20 mouse cellular contexts compared by ENCODE assay signal in genomic region chrX:13471925-13472324, GRCm38 (mm10). TPM values are rescaled to one million over a fixed set of nuclear protein-coding genes. Genes with fewer than 3 reads are reported as not detected.
A peak's percentile ranks its signal among the peaks of the same experiment; 100 is the strongest.
DNase-seq lines count a peak whose midpoint lies in the region; ATAC-seq and TF ChIP-seq lines count a peak whose summit lies in the region.
"Had no signal": no experiment of that assay in that cellular context is flagged by ENCODE, and none has a peak within 500 bp of the region (broad histone marks: within the 10 kb centered on the region; RNA-seq: fewer than 3 reads in every experiment).

No protein-coding gene starts in this region.

- H3K9me3 ChIP-seq in ES-E14 (ENCODE audit: control insufficient read depth, insufficient read depth, low read depth, low read length): no peaks in the 10 kb centered on the region
- no peaks in the 10 kb centered on the region for H3K9me3 ChIP-seq in forebrain, embryonic 13.5 days (replicated peaks)
- H3K9me3 ChIP-seq in midbrain, embryonic 11.5 days (ENCODE audit: control insufficient read depth, low read length): no peaks in the 10 kb centered on the region
- H3K9me3 ChIP-seq: embryonic facial prominence, embryonic 12.5 days; heart, embryonic 13.5 days; hindbrain, embryonic 13.5 days; intestine, embryonic 15.5 days had no signal

- H3K4me1 ChIP-seq in ES-E14 (ENCODE audit: control insufficient read depth in 2 of 2, insufficient read depth in 2 of 2, low read length in 2 of 2, poor library complexity in 1 of 2): no peaks in the 10 kb centered on the region
- no peaks in the 10 kb centered on the region for H3K4me1 ChIP-seq in forebrain, embryonic 13.5 days
- no peaks in the 10 kb centered on the region for H3K4me1 ChIP-seq in midbrain, embryonic 11.5 days (ENCODE audit: control insufficient read depth, insufficient read depth, low read length)
- H3K4me1 ChIP-seq: embryonic facial prominence, embryonic 12.5 days; hindbrain, embryonic 13.5 days; intestine, embryonic 15.5 days had no signal

- no peaks in the 10 kb centered on the region for H3K27me3 ChIP-seq in forebrain, embryonic 13.5 days
- no peaks in the 10 kb centered on the region for H3K27me3 ChIP-seq in midbrain, embryonic 11.5 days (ENCODE audit: control insufficient read depth, insufficient read depth, low read length)
- H3K27me3 ChIP-seq: embryonic facial prominence, embryonic 12.5 days had no signal

- H3K36me3 ChIP-seq in ES-E14 (ENCODE audit: control insufficient read depth, insufficient read depth, low read length, poor library complexity, severe bottlenecking): no peaks in the 10 kb centered on the region
- H3K36me3 ChIP-seq in forebrain, embryonic 13.5 days (ENCODE audit: poor library complexity, severe bottlenecking): no peaks in the 10 kb centered on the region
- no peaks in the 10 kb centered on the region for H3K36me3 ChIP-seq in midbrain, embryonic 11.5 days (ENCODE audit: control insufficient read depth, insufficient read depth, low read length)
- H3K36me3 ChIP-seq: embryonic facial prominence, embryonic 12.5 days; heart, embryonic 13.5 days; hindbrain, embryonic 13.5 days; intestine, embryonic 15.5 days had no signal

- H3K27ac ChIP-seq in ES-E14 (ENCODE audit: insufficient read depth, low read depth, low read length, poor library complexity, severe bottlenecking): no peak overlapping the region
- H3K27ac ChIP-seq in forebrain, embryonic 13.5 days: no peak overlapping the region
- no peak overlapping the region for H3K27ac ChIP-seq in midbrain, embryonic 11.5 days (ENCODE audit: low read depth, low read length)
- H3K27ac ChIP-seq: embryonic facial prominence, embryonic 12.5 days; heart, embryonic 13.5 days; hindbrain, embryonic 13.5 days; hindbrain, postnatal 0 days; intestine, embryonic 15.5 days had no signal

- no peak overlapping the region for H3K4me2 ChIP-seq in forebrain, embryonic 13.5 days
- no peak overlapping the region for H3K4me2 ChIP-seq in midbrain, embryonic 11.5 days
- H3K4me2 ChIP-seq: embryonic facial prominence, embryonic 12.5 days; heart, embryonic 13.5 days; hindbrain, embryonic 13.5 days; intestine, embryonic 15.5 days had no signal

- no peak overlapping the region for H3K9ac ChIP-seq in ES-E14 (ENCODE audit: insufficient read depth, low read depth, low read length, poor library complexity, severe bottlenecking)
- H3K9ac ChIP-seq in forebrain, embryonic 13.5 days: no peak overlapping the region
- H3K9ac ChIP-seq in midbrain, embryonic 11.5 days (ENCODE audit: low read length): no peak overlapping the region
- H3K9ac ChIP-seq: embryonic facial prominence, embryonic 12.5 days; heart, embryonic 13.5 days; hindbrain, embryonic 13.5 days; intestine, embryonic 15.5 days had no signal

- H3K4me3 ChIP-seq in ES-E14 (ENCODE audit: insufficient read depth in 1 of 2, low read depth in 1 of 2, low read length in 2 of 2, poor library complexity in 1 of 2, severe bottlenecking in 1 of 2): no peak overlapping the region
- H3K4me3 ChIP-seq in forebrain, embryonic 13.5 days: no peak overlapping the region
- H3K4me3 ChIP-seq in midbrain, embryonic 11.5 days (ENCODE audit: low read depth, low read length): no peak overlapping the region
- H3K4me3 ChIP-seq: embryonic facial prominence, embryonic 12.5 days; heart, embryonic 13.5 days; hindbrain, embryonic 13.5 days; intestine, embryonic 15.5 days had no signal

- no peak for ATAC-seq in CD4-positive, CD25-positive, alpha-beta regulatory T cell, adult 4 months
- ATAC-seq in megakaryocyte progenitor cell, adult 5-6 weeks (replicated peaks; ENCODE audit: poor library complexity): 0 out of 2 replicates have a peak, but pooled peaks have one; percentile 18
- no peak for ATAC-seq in forebrain, embryonic 13.5 days
- ATAC-seq in midbrain, embryonic 11.5 days (ENCODE audit: low FRiP score): no peak
- ATAC-seq: forebrain, embryonic 16.5 days; hindbrain, postnatal 0 days; intestine, embryonic 15.5 days had no signal

- in situ Hi-C loops in ES-E14 (cut with MboI; ENCODE audit: low sequenced_read_pairs in 2 of 2, unreplicated experiment in 2 of 2): loop anchor here (25.0 kb wide), 1 partner anchor 235 kb away; no protein-coding TSS in a partner anchor

- 76% methylated on average over 3 of the region's 3 CpGs for WGBS in forebrain, embryonic 13.5 days
- WGBS in midbrain, embryonic 11.5 days: 74% methylated on average over 3 of the region's 3 CpGs

- DNase-seq in CD4-positive, CD25-positive, alpha-beta regulatory T cell, adult 2 months (ENCODE audit: low read depth, low spot score): peak; percentile 10
- peak; percentile 3 for DNase-seq in A20 (ENCODE audit: low read depth, low spot score)
- DNase-seq in ES-E14 (ENCODE audit: low read depth, low spot score): no peak
- DNase-seq in cerebellum, adult 11 months: no peak
- DNase-seq in midbrain, embryonic 11.5 days (ENCODE audit: low spot score, missing footprints): no peak
- DNase-seq: adrenal gland, postnatal 10 days; cerebellum, adult 11-12 months; cerebellum, adult 9-10 months; cerebellum, postnatal 25 days; gastrocnemius, postnatal 25 days; heart, postnatal 36 days had no signal

TF ChIP-seq in ES-E14, 5 proteins besides CTCF, POLR2A, EP300 and RAD21:
- no peak for TF ChIP-seq ZNF384 (IDR thresholded peaks at IDR 0.05; ENCODE audit: low read depth, low read length)
- 0 out of 2 replicates have a peak, but pooled peaks have one; percentile 27 for TF ChIP-seq ZC3H11A (IDR thresholded peaks at IDR 0.05; ENCODE audit: borderline replicate concordance, low read depth, low read length)

RNA-seq across cellular contexts. Expression of gene Nyx, which starts 6.0 kb away (rescaled TPM):
- under 1 TPM in 1 of 2 experiments, not detected in 1; 0.08 TPM for polyA plus RNA-seq in CD4-positive, CD25-positive, alpha-beta regulatory T cell, adult 4 months (2017; shearing (Covaris generic))
- total RNA-seq in ES-E14 (2012; rRNA removed): 0.31 and 0.37 TPM in 2 replicates
- not detected in 2 replicates for total RNA-seq in megakaryocyte progenitor cell, adult 5-6 weeks (2015)
- total RNA-seq in megakaryocyte progenitor cell, adult 5-6 weeks (2017): not detected in 2 replicates
- 0.04 TPM in 1 of 2 replicates, not detected in the other for polyA plus RNA-seq in forebrain, embryonic 13.5 days (2015; fragmentation: Nextera tagmentation; extraction: Ambion mirVana)
- polyA plus RNA-seq in midbrain, embryonic 11.5 days (2014; fragmentation: Nextera tagmentation; extraction: Ambion mirVana): 0.04 and 0.14 TPM in 2 replicates
- polyA plus RNA-seq: intestine, embryonic 15.5 days had no signal

Comparison
In these comparisons a context has a peak if more than half of its experiments do, and no peak if none do; other contexts are left out.
1. DNase-seq: peak in CD4-positive, CD25-positive, alpha-beta regulatory T cell, adult 2 months (single experiment) and A20 (single experiment); none in ES-E14 (single experiment), cerebellum, adult 11 months (single experiment) and midbrain, embryonic 11.5 days (single experiment).